Mouse (Mus musculus): ENCODE measurements around the gene Lpcat4. TPM values are rescaled to one million over a fixed set of nuclear protein-coding genes. Genes with fewer than 3 reads are reported as not detected.

The Lpcat4 gene
- polyA plus RNA-seq, 1 experiment from 2014 or later, result 8.4 TPM

GRCm38 (mm10) chr2:112254675-112255515 is 15.6 kb downstream of the Lpcat4 start:
- peak; percentile 87 for ATAC-seq

GRCm38 (mm10) chr2:112259241-112259962 is 20.1 kb downstream of the Lpcat4 start, which contains the start of gene Nutm1:
TSS of gene Nutm1 (minus strand) at chr2:112259291.
- Histone ChIP-seq H3K9ac (ENCODE audit: low read depth, low read length) (no peak within 1 kb of the TSS), H3K36me3 (ENCODE audit: control insufficient read depth, insufficient read depth) (no peaks in the 10 kb centered on the region), H3K9me3 (ENCODE audit: control insufficient read depth) (no peaks in the 10 kb centered on the region), H3K4me2 (replicated peaks; ENCODE audit: low read depth) (no peak within 1 kb of the TSS), H3K4me1 (replicated peaks; ENCODE audit: control insufficient read depth, insufficient read depth, low read length) (no peaks in the 10 kb centered on the region), H3K27me3 (replicated peaks; ENCODE audit: control insufficient read depth, insufficient read depth, low read length) (no peaks in the 10 kb centered on the region), H3K4me3 (ENCODE audit: low read depth, low read length) (no peak within 1 kb of the TSS), H3K27ac (ENCODE audit: low read depth, low read length) (no peak within 1 kb of the TSS)
- peak; percentile 61 for TF ChIP-seq CTCF (IDR thresholded peaks at IDR 0.05; ENCODE audit: low read depth)
- no peak for ATAC-seq
- 65% methylated on average over 10 of the region's 10 CpGs for WGBS

More at GRCm38 (mm10) chr2:112254675-112255515, 15.6 kb downstream of the Lpcat4 start:
- Histone ChIP-seq H3K4me3 (ENCODE audit: low read depth, low read length) (no peak overlapping the region), H3K4me2 (replicated peaks; ENCODE audit: low read depth) (no peak overlapping the region), H3K36me3 (ENCODE audit: control insufficient read depth, insufficient read depth) (no peaks in the 10 kb centered on the region), H3K27ac (ENCODE audit: low read depth, low read length) (no peak overlapping the region), H3K9me3 (ENCODE audit: control insufficient read depth) (no peaks in the 10 kb centered on the region), H3K4me1 (replicated peaks; ENCODE audit: control insufficient read depth, insufficient read depth, low read length) (no peaks in the 10 kb centered on the region), H3K9ac (ENCODE audit: low read depth, low read length) (no peak overlapping the region), H3K27me3 (replicated peaks; ENCODE audit: control insufficient read depth, insufficient read depth, low read length) (no peaks in the 10 kb centered on the region)
- WGBS, result 24% methylated on average over 7 of the region's 7 CpGs
- no peak for TF ChIP-seq CTCF (IDR thresholded peaks at IDR 0.05; ENCODE audit: low read depth)

GRCm38 (mm10) chr2:112261748-112262653 is 22.7 kb downstream of the Lpcat4 start, which contains the start of gene Nop10:
TSS of gene Nop10 (plus strand) at chr2:112261926.
- under 1% methylated on average over 36 of the region's 36 CpGs for WGBS
- peak within 1 kb of the TSS; percentile 79 for H3K4me2 ChIP-seq (replicated peaks; ENCODE audit: low read depth)

GRCm38 (mm10) chr2:112262779-112263295 is 23.6 kb downstream of the Lpcat4 start:
- Histone ChIP-seq H3K4me2 (replicated peaks; ENCODE audit: low read depth) (peak overlapping the region; percentile 79), H3K9ac (ENCODE audit: low read depth, low read length) (peak overlapping the region; percentile 51; the same call in 1 of the 2 replicates), H3K27ac (ENCODE audit: low read depth, low read length) (no peak overlapping the region), H3K4me1 (replicated peaks; ENCODE audit: control insufficient read depth, insufficient read depth, low read length) (no peaks in the 10 kb centered on the region; the same call in 1 of the 2 replicates), H3K36me3 (ENCODE audit: control insufficient read depth, insufficient read depth) (no peaks in the 10 kb centered on the region), H3K9me3 (ENCODE audit: control insufficient read depth) (no peaks in the 10 kb centered on the region), H3K4me3 (ENCODE audit: low read depth, low read length) (peak overlapping the region; percentile 70), H3K27me3 (replicated peaks; ENCODE audit: control insufficient read depth, insufficient read depth, low read length) (no peaks in the 10 kb centered on the region)
- ATAC-seq, result peak; percentile 12; the same call in 1 of the 2 replicates
- 27% methylated on average over 4 of the region's 4 CpGs for WGBS
- peak; percentile 71 for TF ChIP-seq CTCF (IDR thresholded peaks at IDR 0.05; ENCODE audit: low read depth)

More at GRCm38 (mm10) chr2:112261748-112262653, 22.7 kb downstream of the Lpcat4 start, which contains the start of gene Nop10:
- peak within 1 kb of the TSS; percentile 51 for H3K9ac ChIP-seq (ENCODE audit: low read depth, low read length)
- peak; percentile 95 for TF ChIP-seq CTCF (IDR thresholded peaks at IDR 0.05; ENCODE audit: low read depth)
- no peaks in the 10 kb centered on the region; the same call in 1 of the 2 replicates for H3K4me1 ChIP-seq (replicated peaks; ENCODE audit: control insufficient read depth, insufficient read depth, low read length)
- peak within 1 kb of the TSS; percentile 70 for H3K4me3 ChIP-seq (ENCODE audit: low read depth, low read length)
- no peaks in the 10 kb centered on the region for H3K36me3 ChIP-seq (ENCODE audit: control insufficient read depth, insufficient read depth)
- H3K9me3 ChIP-seq (ENCODE audit: control insufficient read depth), result no peaks in the 10 kb centered on the region
- H3K27ac ChIP-seq (ENCODE audit: low read depth, low read length), result peak within 1 kb of the TSS; percentile 73
- H3K27me3 ChIP-seq (replicated peaks; ENCODE audit: control insufficient read depth, insufficient read depth, low read length), result no peaks in the 10 kb centered on the region
- ATAC-seq, result peak; percentile 50

GRCm38 (mm10) chr2:112264364-112264763 is 25.1 kb downstream of the Lpcat4 start:
- no peaks in the 10 kb centered on the region for H3K27me3 ChIP-seq (replicated peaks; ENCODE audit: control insufficient read depth, insufficient read depth, low read length)
- no peak overlapping the region for H3K4me2 ChIP-seq (replicated peaks; ENCODE audit: low read depth)
- WGBS, result 78% methylated on average over 4 of the region's 4 CpGs
- TF ChIP-seq CTCF (IDR thresholded peaks at IDR 0.05; ENCODE audit: low read depth), result no peak
- H3K9me3 ChIP-seq (ENCODE audit: control insufficient read depth), result no peaks in the 10 kb centered on the region
- H3K27ac ChIP-seq (ENCODE audit: low read depth, low read length), result no peak overlapping the region
- H3K9ac ChIP-seq (ENCODE audit: low read depth, low read length), result no peak overlapping the region
- ATAC-seq, result no peak
- no peak overlapping the region for H3K4me3 ChIP-seq (ENCODE audit: low read depth, low read length)
- no peaks in the 10 kb centered on the region; the same call in 1 of the 2 replicates for H3K4me1 ChIP-seq (replicated peaks; ENCODE audit: control insufficient read depth, insufficient read depth, low read length)
- H3K36me3 ChIP-seq (ENCODE audit: control insufficient read depth, insufficient read depth), result no peaks in the 10 kb centered on the region
